Mouse (Mus musculus) megakaryocyte progenitor cell, adult 5-6 weeks (primary cell): ENCODE data around the gene Loxl4. TPM values are rescaled to one million over a fixed set of nuclear protein-coding genes. Genes with fewer than 3 reads are reported as not detected.

Experiments
- ATAC-seq: replicated peaks from 2 replicates; pipeline ENCODE4 v1.8.0; 2016; ENCODE audit warnings: mild to moderate bottlenecking, moderate TSS enrichment, inconsistent platforms; ENCODE audit not compliant: poor library complexity
- total RNA-seq, 2 experiments: library from RNA; stranded (forward) in 1 of 2; stranded (reverse) in 1 of 2; fragments of 157-497, 149-512 nt in 1 of 2; fragments of 200-1000 nt in 1 of 2; gene quantifications; 2 replicates each; pipeline versions ENCODE4 v1.2.3 to v1.2.4; 2015 to 2017

Gene Loxl4
- total RNA-seq (2015): not detected in 2 replicates
- total RNA-seq (2017): 0.03 TPM in 1 of 2 replicates, not detected in the other

GRCm38 (mm10) chr19:42612654-42613053 is at the start of gene Loxl4:
TSS of gene Loxl4 (minus strand) at chr19:42612813.
- ATAC-seq: 0 out of 2 replicates have a peak, but pooled peaks have one; percentile 26

DNA sequence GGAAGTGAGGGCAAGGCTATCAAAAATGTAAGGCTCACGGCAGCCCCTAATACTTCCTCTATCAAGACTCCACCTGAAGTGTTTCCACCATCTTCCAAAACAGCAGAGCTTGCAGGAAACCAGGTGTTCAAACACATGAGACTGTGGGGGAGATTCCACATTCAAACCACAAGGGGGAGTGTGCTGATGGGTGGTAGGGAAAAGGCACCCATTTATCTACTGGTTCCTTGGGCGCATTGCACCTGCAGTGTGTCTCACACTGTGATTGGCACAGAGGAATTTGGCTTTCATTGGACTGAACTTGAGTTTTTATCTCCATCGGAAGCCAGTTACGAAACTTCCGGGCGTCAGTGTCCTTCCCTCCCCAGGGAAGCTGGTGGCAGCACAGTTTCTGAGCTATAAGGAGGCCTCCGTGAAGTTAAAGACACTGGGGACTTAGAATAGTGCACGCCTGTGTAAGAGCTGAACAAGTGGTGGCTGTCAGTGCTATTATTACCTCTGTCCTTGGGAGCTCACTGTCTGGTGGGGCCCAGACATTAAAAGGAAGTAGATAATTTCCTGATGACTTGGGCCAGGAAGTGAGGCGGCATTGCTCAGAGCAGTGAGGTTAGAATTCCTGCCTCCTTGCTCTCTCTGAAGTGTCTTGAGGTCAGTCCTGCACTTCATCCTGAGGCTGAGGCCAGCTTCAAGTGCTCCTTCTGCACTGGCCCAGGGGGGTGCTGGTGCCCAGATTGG is 49.0 kb upstream of the Loxl4 start:
- ATAC-seq: peak; percentile 78

DNA sequence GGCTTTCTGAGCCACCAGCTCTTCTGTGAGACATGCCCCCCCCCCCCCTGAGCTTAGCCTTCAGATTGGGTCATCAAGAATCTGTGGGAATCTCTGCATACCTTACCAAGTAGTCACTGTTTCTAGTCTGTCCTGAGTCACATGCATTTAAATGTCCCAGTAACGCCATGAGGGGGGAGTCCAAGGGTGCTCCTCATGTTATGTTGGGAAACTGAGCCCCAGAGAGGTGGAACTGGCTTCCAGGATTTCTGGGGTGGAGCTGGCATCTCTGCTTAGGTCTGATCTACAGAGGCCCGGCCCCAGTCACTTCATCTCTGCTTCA is 47.6 kb upstream of the Loxl4 start:
- ATAC-seq: no peak

- ATAC-seq: no peak
These were observed 47.0 kb upstream of the Loxl4 start for GRCm38 (mm10) chr19:42659354-42660243.

DNA sequence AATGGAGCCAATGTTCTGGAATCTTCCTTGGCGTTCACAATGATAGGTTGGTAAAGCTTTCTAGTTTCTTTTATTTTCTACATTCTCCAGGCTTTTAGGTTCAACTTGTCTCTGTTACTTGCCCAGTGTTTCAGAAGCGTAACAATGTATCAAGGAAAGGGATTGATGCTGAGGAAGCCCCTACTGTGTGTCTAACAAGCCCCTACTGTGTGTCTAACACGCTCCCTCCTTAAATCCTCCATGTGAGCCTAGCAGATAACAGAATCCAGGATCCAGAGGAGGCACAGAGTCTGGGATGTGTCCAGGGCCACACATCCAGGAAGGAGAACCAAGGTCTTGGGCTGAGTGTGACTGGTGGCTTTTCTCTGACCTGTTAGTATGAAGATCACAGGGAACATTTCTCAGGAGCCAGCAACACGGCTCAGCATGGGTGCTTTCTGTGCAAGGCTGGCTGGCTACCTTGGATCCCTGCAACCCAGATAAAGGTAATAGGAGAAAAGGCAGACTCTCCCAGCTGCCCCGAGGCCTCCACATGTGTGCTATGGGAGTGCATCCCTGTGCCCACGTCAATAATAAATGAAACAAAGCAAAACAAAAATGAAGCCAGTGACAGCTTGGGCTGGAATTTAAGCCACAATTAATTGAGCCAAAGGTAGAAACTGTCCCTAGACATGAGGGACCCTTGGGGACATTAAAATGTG is 46.0 kb upstream of the Loxl4 start:
- no peak for ATAC-seq

GRCm38 (mm10) chr19:42657769-42658168 is 45.2 kb upstream of the Loxl4 start:
- peak; percentile 51 for ATAC-seq

- ATAC-seq: no peak
These were observed 44.7 kb upstream of the Loxl4 start for GRCm38 (mm10) chr19:42657306-42657705.

DNA sequence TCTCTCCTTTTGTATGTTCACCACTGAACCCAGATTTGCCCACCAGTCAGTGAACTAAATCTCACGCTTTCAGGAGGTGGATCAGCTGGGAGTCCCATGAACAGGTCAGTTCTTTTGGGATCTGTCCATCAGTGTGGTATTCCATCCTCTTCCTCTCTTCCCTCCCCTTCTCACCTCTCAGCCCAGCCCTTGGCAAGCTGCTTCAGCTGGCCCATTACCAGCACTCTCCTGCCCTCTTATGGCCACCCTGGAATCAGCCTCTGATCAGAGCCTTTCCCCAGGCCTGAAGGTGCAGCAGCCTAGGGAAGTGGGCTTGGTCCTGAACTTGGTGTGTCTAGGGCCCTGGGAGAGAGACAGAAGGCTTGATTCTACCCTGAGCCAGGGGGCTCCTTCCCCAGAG is 42.4 kb upstream of the Loxl4 start:
- ATAC-seq: peak; percentile 83

DNA sequence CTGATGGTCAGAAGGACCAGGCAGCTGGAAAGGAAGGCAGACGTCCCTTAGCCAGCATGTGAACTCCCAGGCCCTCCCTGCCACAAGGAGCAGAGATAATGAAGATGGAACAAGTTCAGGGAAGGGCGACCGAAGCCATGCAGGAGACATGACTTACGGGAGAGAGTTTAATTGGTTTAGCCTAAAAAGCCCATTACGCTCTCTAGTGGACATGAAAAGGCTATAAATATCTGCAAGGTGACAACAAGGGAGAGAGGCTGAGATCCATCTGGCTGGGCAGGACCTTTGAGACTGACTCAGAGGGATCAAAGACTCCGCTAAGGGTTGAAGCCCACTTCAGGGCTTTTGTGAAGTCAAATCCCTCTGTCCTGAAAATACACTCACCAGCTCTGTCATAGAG is 40.5 kb upstream of the Loxl4 start:
- no peak for ATAC-seq

GRCm38 (mm10) chr19:42652425-42652824 is 39.8 kb upstream of the Loxl4 start:
- ATAC-seq: no peak

DNA sequence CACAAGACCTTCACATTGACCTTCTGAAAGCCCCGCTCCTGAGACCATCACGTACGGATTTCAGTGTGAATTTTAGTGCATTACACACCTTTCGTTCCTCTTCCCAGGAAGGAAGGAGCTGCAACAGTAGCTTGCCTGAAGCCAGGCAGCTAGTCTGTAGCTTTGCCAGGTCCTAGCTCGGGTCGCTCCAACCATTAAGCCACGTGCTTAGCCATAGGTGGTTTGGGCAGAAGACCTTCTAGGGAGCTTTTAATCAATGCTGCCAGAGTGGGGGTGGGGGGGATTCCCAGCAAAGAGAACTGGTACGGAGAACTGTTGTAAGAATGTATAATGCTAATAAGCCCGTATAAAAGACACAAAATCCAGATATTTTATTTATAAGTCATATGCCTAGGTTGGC is 27.6 kb upstream of the Loxl4 start:
- ATAC-seq: no peak

DNA sequence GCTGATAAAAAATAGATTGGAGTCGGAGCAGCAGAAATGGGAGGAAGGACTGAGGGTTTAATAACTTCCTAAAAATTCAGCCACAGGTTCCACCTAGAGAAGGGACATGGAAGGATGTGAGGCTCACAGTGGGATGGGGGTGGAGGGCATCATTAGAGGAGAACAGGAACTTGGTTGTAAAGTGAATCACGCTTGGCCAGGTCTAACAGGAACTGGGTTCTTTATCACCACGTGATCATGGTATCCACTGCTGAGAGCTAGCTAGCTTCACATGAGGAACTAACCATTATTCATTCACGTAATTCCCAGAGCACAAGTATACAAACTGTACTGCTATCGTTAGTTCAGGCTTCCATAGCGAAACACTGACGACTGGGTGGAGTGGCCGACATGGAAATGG is 26.9 kb upstream of the Loxl4 start:
- ATAC-seq: peak; percentile 57

DNA sequence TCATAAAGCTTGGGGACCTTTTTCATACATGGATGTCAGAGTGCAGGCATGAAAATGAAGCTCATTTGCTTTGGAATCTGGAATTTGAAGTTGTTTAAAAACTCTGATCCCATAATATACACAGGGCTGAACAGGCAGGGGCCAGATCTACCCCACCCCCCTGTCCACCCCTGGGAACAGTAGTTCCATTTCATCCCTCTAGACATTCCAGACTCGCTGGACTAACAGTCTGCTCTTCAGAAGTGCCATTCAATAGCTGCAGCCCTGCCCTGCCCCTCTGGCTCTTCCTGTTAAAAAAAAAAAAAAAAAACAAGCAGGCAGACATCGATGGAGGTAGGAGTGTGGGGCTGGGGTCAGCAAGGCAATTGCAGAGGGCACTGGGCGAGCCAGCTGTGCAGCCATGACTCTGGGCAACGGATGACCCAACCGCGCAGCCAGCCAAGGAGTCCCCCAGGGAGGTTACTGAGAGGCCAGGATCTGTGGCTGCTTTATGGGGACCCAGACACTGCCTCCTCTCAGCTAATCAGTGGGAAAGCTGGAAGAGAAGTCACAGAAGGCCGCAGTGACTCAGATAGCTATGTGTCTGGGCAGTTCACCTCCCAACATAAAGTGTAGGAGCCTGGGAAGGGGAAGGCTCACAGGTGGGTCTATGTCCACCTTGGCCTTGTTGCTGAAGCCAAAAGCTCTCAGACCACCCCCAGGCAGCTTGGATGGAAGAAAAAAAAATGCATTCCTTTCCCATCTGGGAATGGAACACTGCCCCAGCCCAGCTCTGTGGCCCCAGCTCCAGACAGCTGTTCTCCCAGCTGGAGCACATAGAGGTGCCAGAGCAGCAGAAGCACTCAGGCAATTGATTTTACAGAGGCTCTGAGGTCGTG is 26.2 kb upstream of the Loxl4 start:
- no peak for ATAC-seq

- no peak for ATAC-seq
These were observed 24.0 kb upstream of the Loxl4 start for GRCm38 (mm10) chr19:42636631-42637030.

DNA sequence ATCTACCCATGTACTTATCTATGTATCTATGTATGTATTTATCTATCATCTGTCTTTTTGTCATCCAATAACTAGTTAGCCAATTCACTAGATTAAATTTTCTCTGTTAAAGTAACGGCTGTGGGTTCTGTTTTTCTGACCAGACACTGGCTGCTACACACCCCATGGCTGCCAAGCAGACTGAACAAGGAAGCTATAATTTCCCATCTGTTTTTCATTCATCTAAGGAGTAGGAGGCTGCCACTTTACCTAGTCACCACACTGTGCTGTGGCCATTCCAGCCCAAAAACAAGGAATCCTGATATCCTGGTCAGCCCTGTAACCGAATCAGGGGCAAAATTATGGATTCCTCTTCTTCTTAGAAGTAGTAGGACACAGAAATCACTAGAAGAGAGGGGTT is 21.0 kb upstream of the Loxl4 start:
- no peak for ATAC-seq

- no peak for ATAC-seq
These were observed 19.7 kb upstream of the Loxl4 start for GRCm38 (mm10) chr19:42632301-42632700.

- no peak for ATAC-seq
These were observed 18.9 kb upstream of the Loxl4 start for GRCm38 (mm10) chr19:42631541-42631961.

DNA sequence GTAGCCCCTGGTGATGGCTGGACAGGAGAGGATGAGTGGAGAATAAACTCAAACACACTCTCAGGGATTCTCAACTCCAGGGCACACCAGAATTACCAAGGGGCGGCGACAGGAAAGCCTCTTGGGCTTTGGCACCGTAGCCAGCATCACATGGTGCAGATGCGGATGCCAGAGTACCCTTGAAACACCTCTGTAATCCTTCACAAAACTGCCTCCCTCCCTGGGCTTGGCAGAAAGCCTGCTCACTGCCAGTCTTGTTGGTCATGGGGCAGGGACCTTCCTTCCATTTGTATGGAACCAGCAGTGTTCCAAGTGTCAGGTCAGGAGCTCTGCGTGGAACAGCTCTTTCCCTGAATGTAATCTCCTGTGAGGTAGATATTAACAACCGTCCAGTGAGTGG is 15.5 kb upstream of the Loxl4 start:
- no peak for ATAC-seq

DNA sequence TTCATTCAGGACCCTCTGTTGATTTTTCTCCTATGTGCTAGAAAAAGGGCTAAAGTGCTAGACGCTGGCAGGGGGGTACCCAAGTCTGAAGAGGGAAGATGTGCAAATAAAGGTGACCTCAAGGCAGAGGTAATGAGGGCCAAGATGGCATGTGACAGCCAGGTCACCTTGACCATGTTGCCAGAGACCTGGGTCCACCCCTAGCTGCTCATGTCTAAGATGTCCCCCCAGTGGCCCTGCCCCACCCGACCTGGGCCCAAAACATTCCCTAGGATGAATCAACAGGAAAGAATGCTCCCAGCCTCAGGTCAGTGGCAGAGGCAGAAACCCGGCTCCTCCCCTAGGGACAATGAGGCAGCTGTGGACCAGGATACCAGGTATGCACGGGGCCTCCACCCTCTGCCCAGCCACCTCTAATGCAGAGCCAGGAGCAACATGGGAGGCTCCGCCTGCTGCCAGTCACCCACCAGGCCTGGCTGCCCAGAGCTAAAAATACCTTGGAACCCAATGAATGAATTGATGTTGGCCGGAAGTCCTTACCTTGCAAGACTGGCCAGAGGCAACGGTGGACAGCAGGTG is 1.1 kb upstream of the Loxl4 start:
- ATAC-seq: no peak

DNA sequence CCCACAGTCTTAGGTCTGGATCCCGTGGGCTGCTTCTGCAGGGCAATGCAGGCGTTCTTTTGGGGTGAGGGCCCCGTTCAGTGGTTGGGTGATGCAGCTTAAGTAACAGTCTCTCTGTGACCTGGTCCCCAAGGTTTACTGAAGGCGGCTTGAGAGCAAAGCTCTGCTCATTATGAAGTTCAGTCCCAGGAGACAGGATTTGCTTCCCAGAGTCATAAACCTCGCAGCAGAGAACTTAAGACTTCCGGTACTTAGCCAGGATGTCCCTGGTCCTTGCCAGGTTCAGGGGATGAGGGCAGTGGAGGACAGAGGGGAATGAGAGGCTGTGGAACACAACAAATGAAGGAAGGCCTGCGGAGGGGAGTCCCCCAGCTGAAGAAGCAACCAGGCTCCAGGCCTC is 503 bp upstream of the Loxl4 start:
- no peak for ATAC-seq
